Mouse (Mus musculus) urinary bladder, postnatal 0 days (tissue): ENCODE results near the gene Klhl20. TPM values are rescaled to one million over a fixed set of nuclear protein-coding genes. Genes with fewer than 3 reads are reported as not detected.

ENCODE experiments used
- polyA plus RNA-seq: library from polyadenylated mRNA; unstranded; fragments of >200 nt; fragmentation: Nextera tagmentation; extraction: Ambion mirVana; gene quantifications from 2 replicates; pipeline ENCODE4 v1.2.1, GENCODE M21; 2015

Klhl20 gene
- 8.1 and 9.1 TPM in 2 replicates for polyA plus RNA-seq

DNA sequence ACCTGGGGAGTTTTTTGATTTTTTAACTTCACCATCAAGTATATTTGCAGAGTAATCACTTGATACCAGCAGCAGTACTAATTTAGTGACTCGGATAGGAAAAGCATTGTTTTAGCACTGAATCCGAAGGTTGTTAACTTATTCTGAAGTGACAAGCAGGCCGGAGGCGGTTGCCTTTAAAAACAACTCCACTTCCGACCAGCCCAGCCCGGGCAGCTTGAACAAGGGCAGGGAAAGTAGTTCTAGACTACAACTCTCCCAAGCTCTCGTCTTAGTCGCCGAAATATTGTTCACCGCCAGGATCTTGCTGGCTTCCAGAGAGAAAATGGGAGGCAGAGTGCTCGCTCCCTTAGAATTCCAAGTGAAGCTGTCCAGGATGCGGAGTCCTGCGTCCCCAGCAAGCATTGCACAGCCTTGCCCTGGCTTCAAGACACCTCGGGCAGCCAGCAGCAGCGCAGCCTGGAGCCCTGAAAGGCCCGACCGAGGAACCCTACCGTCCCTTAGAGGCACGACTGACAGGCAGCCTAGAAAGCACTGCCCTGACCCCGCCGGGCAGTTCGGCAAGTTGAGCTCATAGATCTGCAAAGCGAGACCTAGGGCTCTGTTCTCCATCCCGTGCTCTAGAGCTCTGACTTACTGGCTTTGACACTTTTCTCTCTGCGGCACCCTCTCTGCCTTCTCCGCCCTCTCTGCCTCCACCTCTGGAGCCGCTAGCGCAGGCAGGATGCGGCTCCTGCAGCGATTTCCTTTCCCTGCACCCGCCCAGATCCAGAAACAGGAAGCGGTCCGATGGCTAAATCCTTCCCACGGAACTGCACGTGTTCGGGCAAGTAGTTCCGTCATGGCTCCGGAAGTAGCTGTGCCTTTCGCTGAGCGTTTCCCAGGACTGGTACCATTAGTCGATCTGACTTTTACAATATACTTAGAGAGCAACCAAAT, at the start of gene Klhl20:
Klhl20 (minus strand) TSS at position 786 of the 939 bp plus-strand sequence.

DNA sequence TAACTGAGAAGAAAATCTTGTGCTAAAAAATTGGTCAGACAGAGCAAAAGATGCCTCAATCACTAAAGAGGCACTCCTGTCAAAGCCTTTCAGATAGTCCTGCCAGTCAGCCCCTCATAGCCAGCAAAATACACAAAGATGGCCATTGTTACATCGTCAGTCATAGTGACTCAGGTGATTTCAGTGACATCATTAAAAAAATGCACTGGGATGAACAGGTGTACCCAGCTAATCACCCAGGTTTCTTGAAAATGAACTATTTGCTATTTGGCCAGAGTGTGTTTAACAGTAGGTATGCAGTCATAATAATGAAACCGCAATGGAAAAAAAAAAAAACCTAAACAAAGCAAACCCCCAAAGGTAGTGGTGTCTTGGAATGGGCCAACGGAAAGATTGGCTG, 27.9 kb upstream of the Klhl20 start, which contains the start of gene Tex50:
Tex50 (minus strand) TSS at position 101 of the 400 bp plus-strand sequence.

DNA sequence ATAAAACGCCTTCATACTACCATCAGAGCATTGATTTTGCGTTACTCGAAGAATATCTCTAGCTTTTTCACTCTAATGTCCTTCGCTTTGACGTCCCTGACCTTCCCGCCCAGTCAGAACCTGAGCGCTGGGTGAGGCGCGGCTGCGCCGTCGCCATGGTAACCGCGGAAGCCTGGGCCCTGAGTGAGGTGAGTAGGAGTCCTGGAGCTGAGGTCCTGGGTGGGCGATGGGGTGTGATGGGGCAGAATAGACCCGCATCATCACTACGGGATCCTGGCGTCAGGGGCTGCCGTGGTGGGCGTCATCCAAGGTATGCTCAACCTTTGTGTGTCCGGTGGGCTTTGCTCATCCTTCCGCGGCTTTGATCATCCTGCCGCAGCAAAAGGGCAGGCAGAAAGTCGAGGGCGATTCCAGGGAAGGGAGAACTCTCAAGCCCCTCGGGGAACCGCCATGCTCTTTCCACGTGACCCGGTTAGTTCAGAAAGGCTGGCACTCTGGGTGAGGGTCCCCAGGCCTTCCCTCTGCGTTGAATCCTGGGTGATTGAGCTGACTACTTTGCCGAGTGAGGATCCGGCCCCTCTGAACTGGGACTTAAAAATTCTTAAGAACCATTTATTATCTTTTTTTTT, 11.3 kb upstream of the Klhl20 start, which contains the start of gene Ankrd45:
Ankrd45 (plus strand) TSS at position 161 of the 629 bp plus-strand sequence.

DNA sequence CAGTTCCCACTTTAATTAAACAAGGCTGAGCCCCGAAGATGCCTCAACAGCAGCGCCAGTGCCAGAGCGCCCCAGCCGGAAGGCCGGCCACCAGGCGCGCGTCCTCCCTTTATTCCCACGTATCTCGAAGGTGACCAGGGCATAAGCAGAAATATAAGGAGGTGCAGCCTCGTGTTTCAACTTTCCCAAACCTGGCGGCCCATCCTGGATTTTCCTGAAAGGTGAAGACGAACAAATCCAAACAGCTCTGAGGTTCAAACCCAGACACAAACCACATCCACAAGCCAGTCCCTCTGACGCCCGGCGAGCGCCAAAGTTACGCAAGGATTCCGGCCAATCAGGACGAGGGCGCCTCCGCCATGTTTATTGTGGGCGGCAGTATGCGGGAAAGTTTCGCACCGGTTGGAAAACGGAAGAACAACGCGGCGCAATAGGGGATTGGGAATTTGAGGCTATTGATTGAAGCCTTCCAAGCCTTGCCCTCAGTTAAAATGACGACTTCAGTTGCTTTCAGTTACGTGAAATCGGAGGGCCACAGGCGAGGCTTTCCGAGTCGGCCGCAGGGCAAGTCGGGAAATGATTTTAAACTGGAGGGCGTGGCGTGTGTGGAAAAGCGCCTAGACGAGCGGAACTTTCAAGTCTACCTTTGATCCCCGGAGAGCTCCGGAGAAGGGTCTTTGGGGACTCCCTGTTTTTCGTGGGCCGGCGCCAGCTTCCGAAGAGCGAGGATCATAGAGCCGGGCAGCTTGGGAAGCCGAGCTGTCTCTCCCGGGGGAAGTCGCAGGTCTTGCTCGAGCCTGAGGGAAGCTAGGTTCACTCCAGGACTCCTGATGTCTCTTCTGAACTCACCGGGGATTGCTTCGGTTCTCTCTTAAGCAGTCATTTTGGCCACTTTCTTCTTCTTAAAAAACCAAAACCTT, 60.7 kb downstream of the Klhl20 start, which contains the start of the genes Dars2 and Cenpl:
Dars2 (minus strand) TSS at position 307 of the 920 bp plus-strand sequence.
Cenpl (plus strand) TSS at position 362 of the 920 bp plus-strand sequence.

Other genes starting within 250 kb of the Klhl20 start
- gene Rc3h1, start 225.1 kb downstream of the Klhl20 start, polyA plus RNA-seq, result 4.0 and 4.3 TPM in 2 replicates
- 1.2 and 1.9 TPM in 2 replicates for gene Serpinc1, start 152.9 kb downstream of the Klhl20 start, polyA plus RNA-seq
- gene Zbtb37, start 96.7 kb downstream of the Klhl20 start, polyA plus RNA-seq, result 4.1 and 4.4 TPM in 2 replicates
- gene Dars2, start 60.9 kb downstream of the Klhl20 start, polyA plus RNA-seq, result 13.5 and 14.2 TPM in 2 replicates
- gene Cenpl, start 60.8 kb downstream of the Klhl20 start, polyA plus RNA-seq, result 6.4 and 7.8 TPM in 2 replicates
- 0.04 and 0.28 TPM in 2 replicates for gene Ankrd45, start 11.2 kb upstream of the Klhl20 start, polyA plus RNA-seq
- gene Tex50, start 27.8 kb upstream of the Klhl20 start, polyA plus RNA-seq, result not detected in 2 replicates
- 136 and 151 TPM in 2 replicates for gene Prdx6, start 119.7 kb upstream of the Klhl20 start, polyA plus RNA-seq